Mouse (Mus musculus) heart, embryonic 11.5 days (tissue): Measurements from ENCODE around the gene Sclt1. TPM values are rescaled to one million over a fixed set of nuclear protein-coding genes. Genes with fewer than 3 reads are reported as not detected.

Experiments used
- ATAC-seq: fragments of 200-750 bp; cut with Nextera tagmentation; replicated peaks from 2 replicates; pipeline ENCODE4 v1.8.0; 2017; ENCODE audit warnings: moderate library complexity; ENCODE audit not compliant: insufficient number of reproducible peaks, low FRiP score, low TSS enrichment
- H3K27ac ChIP-seq: fragments of 300-500 bp; sonication (generic); 2 replicates; pipeline ENCODE4 v1.5.1; 2014; ENCODE audit warnings: mild to moderate bottlenecking, low read depth, low read length
- H3K27me3 ChIP-seq: fragments of 300-500 bp; sonication (generic); 2 replicates; pipeline ENCODE4 v1.6.1; 2014; ENCODE audit warnings: mild to moderate bottlenecking, low read length, mixed read lengths; ENCODE audit not compliant: control insufficient read depth, insufficient read depth
- H3K36me3 ChIP-seq: fragments of 300-500 bp; sonication (generic); 2 replicates; pipeline ENCODE4 v1.6.1; 2014; ENCODE audit warnings: mild to moderate bottlenecking, low read length, moderate library complexity, mixed read lengths; ENCODE audit not compliant: control insufficient read depth, insufficient read depth
- H3K4me1 ChIP-seq: fragments of 300-500 bp; sonication (generic); 2 replicates; pipeline ENCODE4 v1.6.1; 2014; ENCODE audit warnings: low read length; ENCODE audit not compliant: control insufficient read depth, insufficient read depth
- H3K4me2 ChIP-seq: fragments of 300-500 bp; sonication (generic); 2 replicates; pipeline ENCODE4 v1.6.1; 2014; ENCODE audit warnings: mild to moderate bottlenecking, moderate library complexity
- H3K4me3 ChIP-seq: fragments of 300-500 bp; sonication (generic); 2 replicates; pipeline ENCODE4 v1.5.1; 2014; ENCODE audit warnings: low read depth, low read length
- H3K9ac ChIP-seq: fragments of 300-500 bp; sonication (generic); 2 replicates; pipeline ENCODE4 v1.6.1; 2014; ENCODE audit warnings: mild to moderate bottlenecking, low read depth, low read length, moderate library complexity
- H3K9me3 ChIP-seq: fragments of 300-500 bp; sonication (generic); replicated peaks from 2 replicates; pipeline ENCODE4 v1.6.1; 2016; ENCODE audit warnings: low read length; ENCODE audit not compliant: control insufficient read depth
- WGBS: fragments of 180-500 bp; shearing (Covaris S2); extraction: QIAGEN DNeasy Blood & Tissue Kit; methylation state at CpG from one replicate; pipeline ENCODE4 v1.1.7; 2014; ENCODE audit not compliant: insufficient replicate concordance; 5-methylcytosine and 5-hydroxymethylcytosine counted together
- polyA plus RNA-seq: library from polyadenylated mRNA; unstranded; fragments of >200 nt; fragmentation: Nextera tagmentation; extraction: Ambion mirVana; gene quantifications from 2 replicates; pipeline ENCODE4 v1.2.1, GENCODE M21; 2014

Gene Sclt1
- polyA plus RNA-seq, 1 experiment from 2014 or later: 12.1 TPM

DNA sequence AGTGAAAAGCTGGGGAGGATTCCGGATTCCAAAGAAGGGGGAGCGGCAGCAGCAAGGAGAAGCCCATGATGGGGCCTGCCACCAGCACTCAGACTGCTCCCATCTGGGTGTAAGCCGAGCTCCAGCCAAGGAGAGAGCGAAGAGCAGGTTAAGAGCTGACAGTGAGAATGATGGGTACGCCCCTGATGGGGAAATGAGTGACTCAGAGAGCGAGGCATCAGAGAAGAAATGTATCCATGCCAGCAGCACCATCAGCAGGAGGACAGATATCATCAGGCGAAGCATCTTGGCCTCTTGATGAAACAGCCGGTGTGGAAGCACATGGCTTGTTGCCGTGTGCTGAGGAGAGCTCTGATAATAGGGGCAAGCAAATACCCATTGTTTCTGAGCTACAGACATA lies 128.6 kb downstream of the Sclt1 start:
- Histone ChIP-seq H3K4me3 (no peak overlapping the region), H3K27ac (no peak overlapping the region), H3K36me3 (peaks cover 22% of the 10 kb centered on the region), H3K4me2 (no peak overlapping the region), H3K9ac (no peak overlapping the region), H3K4me1 (no peaks in the 10 kb centered on the region), H3K9me3 (no peaks in the 10 kb centered on the region), H3K27me3 (no peaks in the 10 kb centered on the region)
- no peak for ATAC-seq
- WGBS: 83% methylated on average over 9 of the region's 9 CpGs

DNA sequence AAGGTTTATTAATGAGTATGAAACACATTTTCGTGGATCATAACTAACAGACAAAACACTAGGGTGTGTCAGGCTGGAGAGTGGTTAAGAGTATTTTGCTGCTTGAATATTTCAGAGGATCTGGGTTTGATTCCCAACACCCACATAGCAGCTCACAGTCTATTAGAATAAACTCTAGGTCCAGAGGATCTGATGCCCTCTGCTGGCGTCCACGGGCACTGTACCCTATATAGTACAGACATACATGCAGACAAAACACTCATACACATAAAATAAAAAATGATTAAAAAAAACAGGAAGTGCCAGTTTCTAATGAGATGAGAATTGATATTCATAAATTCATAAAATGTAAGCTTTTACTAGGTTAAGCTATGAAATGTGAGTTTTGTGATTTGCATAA lies 130.1 kb downstream of the Sclt1 start:
- Histone ChIP-seq H3K9ac (no peak overlapping the region), H3K4me3 (no peak overlapping the region), H3K27ac (no peak overlapping the region), H3K9me3 (no peaks in the 10 kb centered on the region), H3K36me3 (peaks cover 22% of the 10 kb centered on the region), H3K4me1 (no peaks in the 10 kb centered on the region), H3K27me3 (no peaks in the 10 kb centered on the region), H3K4me2 (no peak overlapping the region)
- WGBS: 91% methylated on average over 3 of the region's 3 CpGs
- no peak for ATAC-seq

DNA sequence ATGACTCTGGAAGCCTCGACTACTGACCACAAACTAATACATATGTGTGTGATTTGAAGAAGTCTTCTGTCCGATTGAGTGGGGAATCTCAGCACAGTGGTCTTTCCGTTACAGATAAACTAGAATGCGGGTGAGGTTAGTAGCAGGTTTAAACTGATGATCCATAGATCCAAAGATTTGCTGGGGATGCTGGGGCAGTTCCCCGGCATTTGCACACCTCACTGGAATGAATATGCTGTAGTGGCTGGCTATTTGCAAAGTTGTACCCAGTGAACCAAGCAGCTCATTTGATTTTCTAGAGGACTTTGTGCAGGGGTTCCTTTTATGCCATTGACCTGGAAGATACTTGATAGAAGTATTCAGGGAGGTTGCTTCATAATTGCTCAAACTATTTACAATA lies 133.2 kb downstream of the Sclt1 start:
- peaks cover 23% of the 10 kb centered on the region for H3K36me3 ChIP-seq

DNA sequence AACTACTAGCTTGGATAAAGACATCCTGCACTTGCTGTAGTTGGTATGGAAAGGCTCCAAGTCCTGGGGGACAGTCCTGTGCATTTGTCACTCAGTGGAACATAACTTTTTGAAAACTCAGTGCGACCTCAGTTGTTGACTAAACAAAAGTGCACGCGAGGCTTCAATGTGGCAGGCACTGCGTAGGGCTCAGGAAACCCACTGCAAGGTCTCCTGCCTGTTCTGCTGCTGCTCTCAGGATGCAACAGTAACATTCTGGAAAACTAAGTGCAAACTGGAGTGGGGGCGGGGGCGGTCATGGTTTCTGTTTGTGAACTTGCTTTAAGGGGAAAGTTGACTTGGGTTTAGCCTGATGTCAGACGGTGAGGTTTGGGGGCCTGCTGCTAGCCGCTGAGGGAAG lies 134.8 kb downstream of the Sclt1 start:
- peaks cover 12% of the 10 kb centered on the region; the same call in 1 of the 2 replicates for H3K36me3 ChIP-seq
- H3K27me3 ChIP-seq: no peaks in the 10 kb centered on the region
- no peak overlapping the region for H3K4me3 ChIP-seq
- 91% methylated on average over 8 of the region's 8 CpGs for WGBS
- H3K9me3 ChIP-seq: no peaks in the 10 kb centered on the region
- no peak overlapping the region for H3K9ac ChIP-seq
- no peak for ATAC-seq
- H3K4me2 ChIP-seq: no peak overlapping the region
- H3K4me1 ChIP-seq: peaks cover 18% of the 10 kb centered on the region
- no peak overlapping the region for H3K27ac ChIP-seq

More for the DNA sequence above, 133.2 kb downstream of the Sclt1 start:
- 86% methylated on average over 5 of the region's 5 CpGs for WGBS
- no peak overlapping the region for H3K27ac ChIP-seq
- no peak for ATAC-seq
- no peak overlapping the region for H3K9ac ChIP-seq
- peaks cover 7% of the 10 kb centered on the region; the same call in 1 of the 2 replicates for H3K4me1 ChIP-seq
- H3K4me3 ChIP-seq: no peak overlapping the region
- no peak overlapping the region for H3K4me2 ChIP-seq
- H3K27me3 ChIP-seq: no peaks in the 10 kb centered on the region
- no peaks in the 10 kb centered on the region for H3K9me3 ChIP-seq

DNA sequence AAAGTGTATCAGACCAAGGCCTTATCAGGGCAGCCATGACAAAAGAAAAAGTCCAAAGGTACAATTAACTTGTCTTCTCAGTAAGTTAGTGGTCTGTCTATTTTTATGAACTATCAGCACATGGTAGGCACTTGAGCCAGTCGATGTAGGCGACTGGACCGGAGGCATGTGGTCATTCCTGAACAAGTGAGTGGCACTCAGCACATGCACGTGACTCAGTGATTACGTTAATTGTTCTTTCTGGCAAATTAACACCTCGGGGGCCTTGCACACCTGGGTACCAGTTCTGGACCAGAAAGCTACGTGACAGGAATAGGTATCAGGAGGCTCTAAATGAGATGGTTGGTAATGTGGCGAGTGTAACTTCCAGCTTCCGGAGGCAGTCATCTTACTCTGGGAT lies 135.3 kb downstream of the Sclt1 start:
- no peak overlapping the region for H3K9ac ChIP-seq
- no peak for ATAC-seq
- H3K27ac ChIP-seq: no peak overlapping the region
- H3K4me2 ChIP-seq: no peak overlapping the region
- H3K9me3 ChIP-seq: no peaks in the 10 kb centered on the region
- H3K4me1 ChIP-seq: peaks cover 18% of the 10 kb centered on the region
- WGBS: 55% methylated on average over 9 of the region's 9 CpGs
- peaks cover 10% of the 10 kb centered on the region; the same call in 1 of the 2 replicates for H3K36me3 ChIP-seq
- H3K27me3 ChIP-seq: no peaks in the 10 kb centered on the region
- no peak overlapping the region for H3K4me3 ChIP-seq

DNA sequence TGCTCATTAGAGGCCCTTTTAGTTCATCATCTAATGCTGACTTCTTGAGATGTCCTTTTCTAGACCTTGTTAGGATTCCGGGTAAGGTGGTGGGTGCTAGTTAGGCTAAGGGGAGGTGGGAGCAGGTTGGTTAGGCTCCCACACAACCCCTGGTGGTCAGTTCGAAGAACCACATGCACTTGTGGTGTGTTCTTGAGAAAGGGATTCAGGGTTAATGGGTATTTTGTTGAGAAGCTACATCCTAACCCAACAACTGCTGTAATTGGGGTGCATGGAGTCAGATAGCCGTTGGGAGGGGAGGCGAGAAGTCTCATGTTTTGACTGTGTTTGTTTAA lies 136.0 kb downstream of the Sclt1 start:
- ATAC-seq: no peak
- Histone ChIP-seq H3K27me3 (no peaks in the 10 kb centered on the region), H3K9me3 (no peaks in the 10 kb centered on the region), H3K27ac (no peak overlapping the region), H3K36me3 (peaks cover 7% of the 10 kb centered on the region; the same call in 1 of the 2 replicates), H3K4me3 (no peak overlapping the region), H3K9ac (no peak overlapping the region), H3K4me2 (no peak overlapping the region), H3K4me1 (peaks cover 18% of the 10 kb centered on the region)
- WGBS: 87% methylated on average over 4 of the region's 4 CpGs

DNA sequence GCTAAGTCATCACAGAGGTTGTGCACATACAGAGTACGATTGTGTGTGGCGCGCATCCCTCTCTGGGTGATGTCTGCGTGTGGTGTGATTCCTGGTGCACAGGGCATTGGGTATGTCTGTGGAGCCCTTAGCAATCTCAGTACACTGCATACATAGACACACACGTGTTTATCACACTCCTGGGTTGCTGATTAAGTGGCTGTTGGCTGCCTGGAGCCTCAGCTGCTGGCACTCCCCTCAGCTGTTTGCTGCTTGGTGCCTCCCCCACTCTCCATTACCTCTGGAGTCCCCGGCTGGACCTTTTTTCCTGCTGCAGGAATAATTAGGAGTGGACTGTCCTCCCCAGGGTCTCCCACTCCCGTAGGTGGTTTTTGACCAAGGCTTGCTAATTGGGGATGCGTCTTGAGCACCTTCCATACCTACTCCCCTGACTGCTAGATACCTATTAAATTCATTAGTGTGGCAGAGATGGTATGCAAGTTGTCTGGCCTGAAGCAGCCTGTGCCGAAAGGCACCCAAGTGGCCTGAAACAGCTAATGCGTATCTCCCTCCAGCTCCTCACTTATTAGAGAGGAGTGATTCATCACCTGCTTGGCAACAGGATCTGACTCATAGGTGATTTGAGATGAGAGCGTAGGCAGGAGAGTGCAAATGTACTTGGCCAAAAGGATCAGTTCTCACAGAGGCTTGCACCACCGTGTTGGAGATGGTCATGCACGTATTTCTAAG lies 136.5 kb downstream of the Sclt1 start:
- no peaks in the 10 kb centered on the region for H3K9me3 ChIP-seq
- H3K9ac ChIP-seq: no peak overlapping the region
- H3K36me3 ChIP-seq: peaks cover 4% of the 10 kb centered on the region; the same call in 1 of the 2 replicates
- no peak for ATAC-seq
- H3K4me1 ChIP-seq: peaks cover 18% of the 10 kb centered on the region
- no peak overlapping the region for H3K4me3 ChIP-seq
- no peak overlapping the region for H3K4me2 ChIP-seq
- WGBS: 78% methylated on average over 13 of the region's 13 CpGs
- H3K27me3 ChIP-seq: no peaks in the 10 kb centered on the region
- H3K27ac ChIP-seq: no peak overlapping the region

DNA sequence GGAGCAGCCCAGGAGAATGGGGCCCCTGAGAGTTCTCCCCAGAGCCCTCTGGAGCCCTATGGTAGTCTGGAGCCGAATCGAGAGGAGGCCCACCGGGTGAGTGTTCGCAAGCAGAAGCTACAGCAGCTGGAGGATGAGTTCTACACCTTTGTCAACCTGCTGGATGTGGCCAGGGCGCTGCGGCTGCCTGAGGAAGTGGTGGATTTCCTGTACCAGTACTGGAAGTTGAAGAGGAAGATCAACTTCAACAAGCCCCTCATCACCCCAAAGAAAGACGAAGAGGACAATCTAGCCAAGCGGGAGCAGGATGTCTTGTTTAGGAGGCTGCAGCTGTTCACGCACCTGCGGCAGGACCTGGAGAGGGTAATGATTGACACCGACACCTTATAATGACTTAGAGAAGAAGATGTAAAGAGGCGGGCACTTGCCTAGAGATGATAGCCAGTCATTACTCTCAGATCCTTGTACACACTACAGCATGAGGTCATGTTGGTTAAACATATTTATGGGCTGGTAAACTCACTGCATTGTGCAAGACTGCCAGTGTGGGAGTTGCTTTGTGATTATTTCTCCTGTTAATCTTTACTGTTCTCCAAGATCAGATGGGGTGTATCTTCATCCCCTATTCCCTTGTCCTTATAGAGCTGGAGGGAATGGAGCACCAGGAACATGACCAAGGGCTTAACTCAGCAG lies 137.5 kb downstream of the Sclt1 start:
- Histone ChIP-seq H3K9ac (no peak overlapping the region), H3K9me3 (no peaks in the 10 kb centered on the region), H3K4me1 (peaks cover 20% of the 10 kb centered on the region), H3K27me3 (no peaks in the 10 kb centered on the region), H3K4me2 (no peak overlapping the region), H3K36me3 (peaks cover 4% of the 10 kb centered on the region; the same call in 1 of the 2 replicates), H3K27ac (no peak overlapping the region), H3K4me3 (no peak overlapping the region)
- WGBS: 88% methylated on average over 12 of the region's 12 CpGs
- no peak for ATAC-seq
